Mouse (Mus musculus): ENCODE results near the gene Tmc7. TPM values are rescaled to one million over a fixed set of nuclear protein-coding genes. Genes with fewer than 3 reads are reported as not detected.

Gene Tmc7
- total and polyA plus RNA-seq, 3 experiments: not detected

DNA sequence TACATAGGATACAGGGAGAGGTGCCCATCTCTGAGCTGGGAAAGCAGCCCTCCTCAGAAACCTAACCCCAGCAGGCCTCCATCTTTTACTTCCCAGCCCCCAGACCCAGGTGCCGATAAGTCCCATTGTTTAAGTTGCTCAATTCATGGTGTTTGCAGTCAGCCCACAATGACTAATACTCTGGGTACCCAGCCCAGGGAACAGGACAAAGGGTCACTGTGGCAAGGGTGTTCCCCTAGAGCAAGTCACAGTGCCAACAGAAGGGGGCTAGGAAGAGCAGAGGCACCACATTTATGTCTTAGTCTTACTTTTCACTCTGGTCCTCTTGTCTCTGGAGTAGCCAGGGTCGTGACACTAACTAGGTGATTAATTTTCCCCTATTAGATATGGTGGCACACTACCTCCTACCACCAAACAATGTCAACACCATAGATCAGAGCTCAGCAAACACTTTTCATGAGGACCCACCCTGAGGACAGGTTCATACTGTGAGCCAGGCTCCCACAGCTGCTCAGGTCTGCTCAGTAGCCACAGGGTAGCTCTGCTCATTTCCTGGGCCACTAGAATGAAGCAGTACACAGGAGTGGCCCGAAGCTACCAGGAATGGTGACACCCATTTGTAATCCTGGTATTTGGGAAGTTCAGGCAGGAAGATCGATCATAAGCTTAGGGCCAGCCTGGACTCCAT, 89.5 kb downstream of the Tmc7 start:
- Histone ChIP-seq H3K36me3 (ENCODE audit: control insufficient read depth in 1 of 2, insufficient read depth in 2 of 2, low read length in 2 of 2) (0 out of 4 replicates have a peak, but pooled peaks cover 0 to 2% of the 10 kb centered on the region in 2 experiments), H3K9me3 (replicated peaks; ENCODE audit: insufficient read depth, low read length) (no peaks in the 10 kb centered on the region), H3K79me2 (ENCODE audit: control insufficient read depth, insufficient read depth, low read length, poor library complexity) (peaks cover 16% of the 10 kb centered on the region), H3K9ac (ENCODE audit: control insufficient read depth, low read depth, low read length, poor library complexity, severe bottlenecking) (no peak overlapping the region), H3K27me3 (ENCODE audit: control insufficient read depth in 1 of 2, insufficient read depth in 2 of 2, low read length in 2 of 2) (no peaks in the 10 kb centered on the region), H3K4me1 (ENCODE audit: control insufficient read depth in 1 of 2, insufficient read depth in 2 of 2, low read length in 2 of 2) (peaks cover 0 to 10% of the 10 kb centered on the region in 2 experiments; a peak in 3 of 4 replicates), H3K27ac (ENCODE audit: control insufficient read depth, low read depth, low read length) (no peak overlapping the region), H3K4me3 (ENCODE audit: control insufficient read depth in 1 of 2, insufficient read depth in 1 of 2, low read depth in 2 of 2, low read length in 2 of 2) (no peak overlapping the region)
- DNase-seq (ENCODE audit: low read depth, low spot score): no peak
- no peak for TF ChIP-seq ZMIZ1 (IDR thresholded peaks at IDR 0.05; ENCODE audit: low read depth, low read length)
- TF ChIP-seq MEF2A (IDR thresholded peaks at IDR 0.05; ENCODE audit: extremely low read depth, insufficient replicate concordance, low read depth, low read length, poor library complexity, severe bottlenecking): no peak
- TF ChIP-seq TBP (IDR thresholded peaks at IDR 0.05; ENCODE audit: low read depth, low read length): no peak
- no peak for TF ChIP-seq USF1 (IDR thresholded peaks at IDR 0.05; ENCODE audit: low read depth, low read length)
- TF ChIP-seq ZC3H11A (IDR thresholded peaks at IDR 0.05; ENCODE audit: low read depth, low read length): no peak
- no peak for TF ChIP-seq MAX (IDR thresholded peaks at IDR 0.05; ENCODE audit: low read length)
- no peak for TF ChIP-seq POLR2AphosphoS2 (IDR thresholded peaks at IDR 0.05; ENCODE audit: low read length)
- TF ChIP-seq SMC3 (IDR thresholded peaks at IDR 0.05; ENCODE audit: low read depth, low read length): no peak
- no peak for TF ChIP-seq BHLHE40 (IDR thresholded peaks at IDR 0.05; ENCODE audit: borderline replicate concordance, low read depth, low read length)
- TF ChIP-seq ZKSCAN1 (IDR thresholded peaks at IDR 0.05; ENCODE audit: low read depth, low read length): no peak
- no peak for TF ChIP-seq RCOR1 (IDR thresholded peaks at IDR 0.05; ENCODE audit: low read depth, low read length)
- no peak for TF ChIP-seq ZNF384 (IDR thresholded peaks at IDR 0.05; ENCODE audit: low read depth, low read length)
- TF ChIP-seq USF2 (IDR thresholded peaks at IDR 0.05; ENCODE audit: borderline replicate concordance in 1 of 2, insufficient read depth in 1 of 2, low read depth in 1 of 2, low read length in 2 of 2): no peak
- TF ChIP-seq MAFK (IDR thresholded peaks at IDR 0.05; ENCODE audit: borderline replicate concordance, low read depth, low read length): no peak
- TF ChIP-seq RAD21 (IDR thresholded peaks at IDR 0.05; ENCODE audit: low read depth, low read length): no peak
- TF ChIP-seq SIN3A (IDR thresholded peaks at IDR 0.05; ENCODE audit: low read length): no peak
- TF ChIP-seq NRF1 (IDR thresholded peaks at IDR 0.05; ENCODE audit: insufficient read depth, low read depth, low read length, poor library complexity, severe bottlenecking): no peak
- TF ChIP-seq CHD1 (IDR thresholded peaks at IDR 0.05; ENCODE audit: low read depth, low read length): no peak

DNA sequence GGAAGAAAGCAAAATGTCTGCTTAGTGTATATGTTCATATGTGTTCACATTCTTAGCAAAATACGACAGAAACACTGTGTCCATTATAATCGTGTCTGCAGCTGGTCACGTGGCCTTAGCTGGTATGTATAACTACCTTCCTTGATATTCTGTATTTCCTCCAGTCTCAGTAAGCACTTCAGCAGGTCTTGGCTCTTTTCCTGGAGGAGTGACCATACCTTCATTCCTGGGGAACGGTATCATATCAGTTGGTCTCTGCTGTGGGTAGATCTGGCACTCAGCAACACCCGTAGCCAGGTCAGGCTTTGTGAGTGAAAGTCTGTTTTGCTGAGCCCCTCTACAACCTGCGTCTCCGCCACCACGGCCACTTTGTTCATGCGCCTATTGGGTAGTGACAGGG, 90.6 kb downstream of the Tmc7 start:
- no peak for DNase-seq (ENCODE audit: low read depth, low spot score)
- peaks cover 22% of the 10 kb centered on the region for H3K79me2 ChIP-seq (ENCODE audit: control insufficient read depth, insufficient read depth, low read length, poor library complexity)
- H3K36me3 ChIP-seq (ENCODE audit: control insufficient read depth in 1 of 2, insufficient read depth in 2 of 2, low read length in 2 of 2): peaks cover 0 to 7% of the 10 kb centered on the region in 2 experiments; a peak in 1 of 4 replicates
- peaks cover 0 to 10% of the 10 kb centered on the region in 2 experiments for H3K4me1 ChIP-seq (ENCODE audit: control insufficient read depth in 1 of 2, insufficient read depth in 2 of 2, low read length in 2 of 2)
- H3K9me3 ChIP-seq (replicated peaks; ENCODE audit: insufficient read depth, low read length): no peaks in the 10 kb centered on the region
- no peak overlapping the region for H3K9ac ChIP-seq (ENCODE audit: control insufficient read depth, low read depth, low read length, poor library complexity, severe bottlenecking)
- H3K4me3 ChIP-seq (ENCODE audit: control insufficient read depth in 1 of 2, insufficient read depth in 1 of 2, low read depth in 2 of 2, low read length in 2 of 2): no peak overlapping the region
- H3K27me3 ChIP-seq (ENCODE audit: control insufficient read depth in 1 of 2, insufficient read depth in 2 of 2, low read length in 2 of 2): no peaks in the 10 kb centered on the region
- no peak overlapping the region for H3K27ac ChIP-seq (ENCODE audit: control insufficient read depth, low read depth, low read length)
- TF ChIP-seq ETS1 (IDR thresholded peaks at IDR 0.05; ENCODE audit: low read depth, low read length): no peak
- TF ChIP-seq GATA1 (IDR thresholded peaks at IDR 0.05; ENCODE audit: low read depth, low read length): no peak
- no peak for TF ChIP-seq TAL1 (IDR thresholded peaks at IDR 0.05; ENCODE audit: low read length)
- TF ChIP-seq NRF1 (IDR thresholded peaks at IDR 0.05; ENCODE audit: insufficient read depth, low read depth, low read length, poor library complexity, severe bottlenecking): no peak
- TF ChIP-seq MAX (IDR thresholded peaks at IDR 0.05; ENCODE audit: low read length): no peak
- TF ChIP-seq MYC (IDR thresholded peaks at IDR 0.05; ENCODE audit: low read depth, low read length): no peak
- no peak for TF ChIP-seq MAFK (IDR thresholded peaks at IDR 0.05; ENCODE audit: borderline replicate concordance, low read depth, low read length)
- TF ChIP-seq UBTF (IDR thresholded peaks at IDR 0.05; ENCODE audit: borderline replicate concordance, insufficient read depth, low read depth, low read length): no peak
- no peak for TF ChIP-seq NELFE (IDR thresholded peaks at IDR 0.05; ENCODE audit: low read depth, low read length)

Data from MEL (cell line).